Mouse (Mus musculus) CH12.LX (cell line): ENCODE measurements around the gene Rgs3. TPM values are rescaled to one million over a fixed set of nuclear protein-coding genes. Genes with fewer than 3 reads are reported as not detected.
A peak's percentile ranks its signal among the peaks of the same experiment; 100 is the strongest.

Experiments used
- DNase-seq: peaks from one replicate; pipeline ENCODE4 v3.0.0-alpha.2; 2013; ENCODE audit errors: extremely low read depth
- H3K27ac ChIP-seq: 2 replicates; pipeline ENCODE4 v1.5.1; 2012; ENCODE audit warnings: low read depth, mild to moderate bottlenecking, control low read depth, moderate library complexity; ENCODE audit not compliant: insufficient read depth
- H3K27me3 ChIP-seq: replicated peaks from 2 replicates; pipeline ENCODE3; 2012; ENCODE audit warnings: inconsistent platforms
- H3K36me3 ChIP-seq, 2 experiments: replicated peaks in 1 of 2; 2 replicates each; pipeline versions ENCODE3 to v1.6.1; 2012; ENCODE audit warnings: inconsistent platforms in 1 of 2, low read length in 1 of 2, mild to moderate bottlenecking in 1 of 2, mixed read lengths in 1 of 2, moderate library complexity in 1 of 2; ENCODE audit not compliant: control insufficient read depth in 1 of 2, insufficient read depth in 1 of 2
- H3K4me1 ChIP-seq, 2 experiments: 2 replicates each; pipeline ENCODE4 v1.6.1; 2012; ENCODE audit warnings: inconsistent platforms in 1 of 2, moderate library complexity in 1 of 2; ENCODE audit not compliant: insufficient read depth in 2 of 2, control insufficient read depth in 1 of 2
- H3K4me2 ChIP-seq: 2 replicates; pipeline ENCODE4 v1.6.1; 2012; ENCODE audit warnings: low read depth, mild to moderate bottlenecking, control low read depth; ENCODE audit not compliant: poor library complexity, insufficient read depth, severe bottlenecking
- H3K4me3 ChIP-seq, 3 experiments: fragments of 150-350 bp in 1 of 3; sonication (generic) in 1 of 3; replicated peaks in 1 of 3; 2 replicates each; pipeline versions ENCODE3 to v1.5.1; 2011 to 2012; ENCODE audit warnings: low read depth in 2 of 3, low read length in 2 of 3, mild to moderate bottlenecking in 2 of 3, moderate library complexity in 2 of 3, control low read depth in 1 of 3, improper control_type of control experiment in 1 of 3, inconsistent platforms in 1 of 3, mixed read lengths in 1 of 3; ENCODE audit not compliant: poor library complexity in 1 of 3
- H3K79me2 ChIP-seq: replicated peaks from 2 replicates; pipeline ENCODE4 v1.6.1; 2012; ENCODE audit warnings: mild to moderate bottlenecking, moderate library complexity; ENCODE audit not compliant: control insufficient read depth, poor library complexity, insufficient read depth, severe bottlenecking; ENCODE audit errors: extremely low read depth
- H3K9ac ChIP-seq: 2 replicates; pipeline ENCODE4 v1.6.1; 2012; ENCODE audit warnings: low read depth, mild to moderate bottlenecking, control low read depth, moderate library complexity; ENCODE audit not compliant: insufficient read depth
- H3K9me3 ChIP-seq: replicated peaks from 2 replicates; pipeline ENCODE3; 2012; ENCODE audit warnings: low read length, inconsistent platforms, mixed read lengths
- BHLHE40 ChIP-seq: IDR thresholded peaks from 2 replicates; pipeline ENCODE4 v1.6.1; 2011; ENCODE audit warnings: mild to moderate bottlenecking, low read depth, low read length, improper control_type of control experiment
- CHD2 ChIP-seq: IDR thresholded peaks from 2 replicates; pipeline ENCODE4 v1.6.1; 2011; ENCODE audit warnings: low read length, improper control_type of control experiment
- CTCF ChIP-seq, 2 experiments: IDR thresholded peaks in 1 of 2; conservative IDR thresholded peaks in 1 of 2; 2 replicates each; pipeline ENCODE4 v1.5.1; 2011 to 2012; ENCODE audit warnings: low read depth in 2 of 2, low read length in 2 of 2, improper control_type of control experiment in 1 of 2, inconsistent platforms in 1 of 2, mild to moderate bottlenecking in 1 of 2, moderate library complexity in 1 of 2
- ELF1 ChIP-seq: IDR thresholded peaks from 2 replicates; pipeline ENCODE4 v1.6.1; 2014; ENCODE audit warnings: low read depth, mild to moderate bottlenecking, inconsistent platforms, low read length, improper control_type of control experiment
- EP300 ChIP-seq: IDR thresholded peaks from 2 replicates; pipeline ENCODE4 v1.6.1; 2011; ENCODE audit warnings: low read length, improper control_type of control experiment
- HCFC1 ChIP-seq: IDR thresholded peaks from 2 replicates; pipeline ENCODE4 v1.6.1; 2012; ENCODE audit warnings: low read depth, mild to moderate bottlenecking, inconsistent platforms, low read length, improper control_type of control experiment
- IRF4 ChIP-seq: IDR thresholded peaks from 2 replicates; pipeline ENCODE4 v1.6.1; 2014; ENCODE audit warnings: low read depth, mild to moderate bottlenecking, inconsistent platforms, low read length, improper control_type of control experiment
- JUND ChIP-seq: conservative IDR thresholded peaks from 2 replicates; pipeline ENCODE4 v1.6.1; 2011; ENCODE audit warnings: low read depth, low read length, improper control_type of control experiment
- MAFK ChIP-seq: IDR thresholded peaks from 2 replicates; pipeline ENCODE4 v1.6.1; 2011; ENCODE audit warnings: low read length, improper control_type of control experiment; ENCODE audit not compliant: insufficient replicate concordance
- MAX ChIP-seq: IDR thresholded peaks from 2 replicates; pipeline ENCODE4 v1.6.1; 2011; ENCODE audit warnings: low read length, improper control_type of control experiment
- MEF2A ChIP-seq: IDR thresholded peaks from 2 replicates; pipeline ENCODE4 v1.6.1; 2014; ENCODE audit warnings: low read depth, mild to moderate bottlenecking, inconsistent platforms, low read length, improper control_type of control experiment, borderline replicate concordance
- NRF1 ChIP-seq: IDR thresholded peaks from 2 replicates; pipeline ENCODE4 v1.6.1; 2014; ENCODE audit warnings: low read depth, mild to moderate bottlenecking, inconsistent platforms, low read length, improper control_type of control experiment, moderate library complexity
- PAX5 ChIP-seq: IDR thresholded peaks from 2 replicates; pipeline ENCODE4 v1.6.1; 2012; ENCODE audit warnings: low read length, inconsistent platforms, mixed read lengths
- POLR2A ChIP-seq: IDR thresholded peaks from 2 replicates; pipeline ENCODE4 v1.6.1; 2011; ENCODE audit warnings: low read depth, mild to moderate bottlenecking, improper control_type of control experiment, low read length
- RCOR1 ChIP-seq: conservative IDR thresholded peaks from 2 replicates; pipeline ENCODE4 v1.6.1; 2012; ENCODE audit warnings: low read depth, mild to moderate bottlenecking, inconsistent platforms, low read length, improper control_type of control experiment
- SMC3 ChIP-seq: IDR thresholded peaks from 2 replicates; pipeline ENCODE4 v1.6.1; 2011; ENCODE audit warnings: low read depth, low read length, improper control_type of control experiment
- TCF12 ChIP-seq: IDR thresholded peaks from 2 replicates; pipeline ENCODE4 v1.6.1; 2014; ENCODE audit warnings: low read depth, mild to moderate bottlenecking, inconsistent platforms, low read length, improper control_type of control experiment
- UBTF ChIP-seq: IDR thresholded peaks from 2 replicates; pipeline ENCODE4 v1.6.1; 2012; ENCODE audit warnings: low read depth, mild to moderate bottlenecking, inconsistent platforms, low read length, improper control_type of control experiment, moderate library complexity
- USF1 ChIP-seq: IDR thresholded peaks from 2 replicates; pipeline ENCODE4 v1.6.1; 2014; ENCODE audit warnings: low read depth, mild to moderate bottlenecking, inconsistent platforms, low read length, improper control_type of control experiment
- USF2 ChIP-seq: conservative IDR thresholded peaks from 2 replicates; pipeline ENCODE4 v1.6.1; 2011; ENCODE audit warnings: low read depth, low read length, improper control_type of control experiment
- ZC3H11A ChIP-seq: IDR thresholded peaks from 2 replicates; pipeline ENCODE4 v1.6.1; 2012; ENCODE audit warnings: low read depth, mild to moderate bottlenecking, inconsistent platforms, low read length, improper control_type of control experiment
- ZNF384 ChIP-seq: IDR thresholded peaks from 2 replicates; pipeline ENCODE4 v1.6.1; 2012; ENCODE audit warnings: low read depth, low read length, improper control_type of control experiment, inconsistent platforms
- dilution Hi-C: fragments of 300-500 bp; cut with MboI; formaldehyde crosslinking; loops from 2 replicates; pipeline ENCODE4 v1.14.3; 2020; ENCODE audit warnings: low sequenced_read_pairs; ENCODE audit not compliant: extremely low pct_unique_long_range_greater_than_20kb, extremely low pct_ligation_motif_present
- in situ Hi-C: fragments of 300-500 bp; cut with MboI; formaldehyde crosslinking; loops from 3 replicates; pipeline ENCODE4 v1.14.3; 2019; ENCODE audit warnings: low sequenced_read_pairs, low pct_ligation_motif_present, low pct_unique_long_range_greater_than_20kb, mixed read lengths
- polyA plus RNA-seq: library from polyadenylated mRNA; unstranded; fragments of >175 nt; gene quantifications from 2 replicates; pipeline ENCODE4 v1.2.1, GENCODE M21; 2012; ENCODE audit warnings: low read depth; ENCODE audit not compliant: insufficient read length
- total RNA-seq, 2 experiments: library from RNA; depleted of rRNA; stranded (reverse); fragments of 300-350 nt in 1 of 2; fragments of >200 nt in 1 of 2; gene quantifications; 2 replicates each; pipeline ENCODE4 v1.2.3; 2012 to 2014

Rgs3 gene
- total and polyA plus RNA-seq, 3 experiments, result 3.3 to 6.0 (median 3.5) TPM

DNA sequence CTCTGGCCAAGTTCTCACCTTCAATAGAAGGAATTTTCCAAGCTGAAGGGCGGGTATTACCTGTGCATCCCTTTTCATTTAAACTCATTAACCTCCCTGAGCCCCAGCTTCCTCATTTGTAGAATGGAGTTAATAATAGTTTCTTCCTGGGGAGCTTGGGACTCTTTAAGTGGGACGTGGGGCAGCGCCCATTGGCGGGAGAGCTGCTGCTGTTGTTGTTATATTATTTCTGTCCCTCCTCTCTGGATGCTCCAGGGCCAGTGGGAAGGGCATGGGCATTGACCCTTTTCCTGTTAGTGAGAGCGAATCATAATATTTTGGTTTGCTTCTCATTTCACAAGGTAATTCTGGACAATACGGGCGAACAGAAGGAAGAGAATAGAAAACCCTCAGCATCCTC is 47.3 kb downstream of the Rgs3 start:
- Histone ChIP-seq H3K9ac (no peak overlapping the region), H3K9me3 (no peaks in the 10 kb centered on the region), H3K36me3 (no peaks in the 10 kb centered on the region), H3K79me2 (no peaks in the 10 kb centered on the region), H3K27me3 (peaks cover 2% of the 10 kb centered on the region), H3K4me1 (no peaks in the 10 kb centered on the region), H3K4me3 (no peak overlapping the region), H3K27ac (no peak overlapping the region), H3K4me2 (no peak overlapping the region)
- dilution Hi-C loops (no loop called here), in situ Hi-C loops (no loop called here)
- TF ChIP-seq TCF12, result no peak
- no peak for TF ChIP-seq ELF1
- TF ChIP-seq MEF2A, result no peak
- no peak for DNase-seq

GRCm38 (mm10) chr4:62607345-62607744 is 47.7 kb downstream of the Rgs3 start:
- Histone ChIP-seq H3K36me3 (no peaks in the 10 kb centered on the region), H3K4me1 (no peaks in the 10 kb centered on the region), H3K79me2 (no peaks in the 10 kb centered on the region), H3K4me2 (no peak overlapping the region), H3K27ac (no peak overlapping the region), H3K27me3 (peaks cover 2% of the 10 kb centered on the region), H3K9ac (no peak overlapping the region), H3K9me3 (no peaks in the 10 kb centered on the region), H3K4me3 (no peak overlapping the region)
- in situ Hi-C loops, result no loop called here
- dilution Hi-C loops, result no loop called here
- DNase-seq, result no peak
- TF ChIP-seq PAX5 (no peak), USF1 (no peak), NRF1 (no peak), UBTF (no peak), BHLHE40 (peak; percentile 69), CTCF (conservative IDR thresholded peaks at IDR 0.05 in 1 of 2, IDR thresholded peaks at IDR 0.05 in 1 of 2; ENCODE audit: low read depth in 2 of 2, low read length in 2 of 2) (peak in 1 of 2 experiments; percentile 10; a peak in 1 of 4 replicates), SMC3 (peak; percentile 20; the same call in 1 of the 2 replicates), JUND (no peak), EP300 (no peak)

DNA sequence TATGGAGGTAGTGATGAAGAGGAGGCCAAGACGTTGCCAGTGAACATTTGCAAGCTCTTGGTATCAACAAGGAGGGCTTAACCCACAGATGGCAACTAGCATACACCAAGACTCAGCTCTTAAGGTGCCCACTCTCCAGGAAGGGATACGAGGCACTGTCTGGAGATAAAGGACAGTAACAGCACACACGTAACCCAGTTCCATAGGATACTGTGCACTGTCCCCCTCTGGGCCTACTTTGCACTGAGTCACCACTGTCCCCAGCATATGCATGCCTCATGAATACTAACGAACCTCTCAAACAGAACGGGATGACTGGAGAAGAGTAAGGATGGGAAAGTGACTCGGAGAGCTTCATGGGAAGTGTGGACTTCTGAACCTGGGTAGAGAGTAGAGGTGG is 48.2 kb downstream of the Rgs3 start:
- in situ Hi-C loops (no loop called here), dilution Hi-C loops (no loop called here)
- no peaks in the 10 kb centered on the region for H3K4me1 ChIP-seq
- H3K79me2 ChIP-seq, result no peaks in the 10 kb centered on the region
- H3K4me3 ChIP-seq, result no peak overlapping the region
- no peak overlapping the region for H3K4me2 ChIP-seq
- H3K27ac ChIP-seq, result no peak overlapping the region
- no peaks in the 10 kb centered on the region for H3K36me3 ChIP-seq
- no peak overlapping the region for H3K9ac ChIP-seq
- peaks cover 2% of the 10 kb centered on the region for H3K27me3 ChIP-seq
- DNase-seq, result no peak
- H3K9me3 ChIP-seq, result no peaks in the 10 kb centered on the region
- TF ChIP-seq PAX5 (no peak), ZC3H11A (no peak), CHD2 (no peak), MAFK (no peak), HCFC1 (no peak), IRF4 (no peak), POLR2A (no peak), ZNF384 (no peak), USF2 (no peak), RCOR1 (no peak), MAX (no peak)
- TF ChIP-seq, all 38 proteins: peak for 0
